Mouse (Mus musculus) megakaryocyte, embryonic 14.5 days (primary cell): ENCODE results near the gene Tmem204.

Experiments used
- FLI1 ChIP-seq: IDR thresholded peaks from 2 replicates; pipeline ENCODE4 v1.6.1; 2012; ENCODE audit warnings: low read length, inconsistent platforms, mixed read lengths
- GATA1 ChIP-seq: IDR thresholded peaks from 3 replicates; pipeline ENCODE4 v1.6.1; 2012; ENCODE audit warnings: mixed read lengths, low read length, inconsistent platforms, borderline replicate concordance

DNA sequence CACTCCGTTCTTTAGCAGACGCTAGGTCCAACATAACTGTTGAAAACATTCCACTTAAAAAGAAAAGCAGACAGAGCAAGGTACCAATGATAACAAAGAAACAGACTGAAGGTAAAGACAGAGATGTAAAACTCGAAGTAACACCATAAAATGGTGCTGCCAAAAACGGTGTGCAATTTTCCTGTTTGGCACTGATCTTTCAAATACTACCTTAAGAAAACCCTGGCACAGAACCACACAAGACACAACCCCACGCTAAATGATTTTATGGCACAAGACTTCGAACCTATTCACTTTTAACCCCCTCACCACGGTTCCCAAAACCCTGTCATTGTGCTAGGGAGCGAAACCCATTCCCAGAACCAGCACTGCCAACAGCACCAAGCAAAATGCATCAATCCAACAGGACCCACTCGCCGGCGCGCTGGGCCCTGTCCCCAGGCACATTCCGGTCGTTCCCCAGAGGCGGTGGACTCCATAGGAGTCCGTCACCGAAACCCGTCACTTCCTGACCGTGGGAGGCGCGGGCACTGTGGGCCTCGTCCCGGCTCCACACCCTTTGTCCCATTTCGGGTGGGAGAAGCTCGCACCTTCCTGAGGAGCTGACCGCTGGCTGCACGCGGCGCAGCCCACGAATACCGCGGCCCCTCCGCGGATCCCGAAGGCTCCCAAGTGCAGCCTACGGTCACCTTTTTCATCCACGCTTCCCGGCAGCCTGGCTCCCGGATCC, 68.4 kb downstream of the Tmem204 start:
- no peak for TF ChIP-seq GATA1
- no peak for TF ChIP-seq FLI1
